Mouse (Mus musculus) brain, embryonic 14.5 days (tissue): ENCODE data around the gene Ncapg. TPM values are rescaled to one million over a fixed set of nuclear protein-coding genes. Genes with fewer than 3 reads are reported as not detected.

ENCODE experiments used
- DNase-seq: peaks from one replicate; pipeline ENCODE4 v3.0.0-alpha.2; 2011; ENCODE audit warnings: low read depth
- CTCF ChIP-seq: fragments of 200-500 bp; IDR thresholded peaks from 2 replicates; pipeline ENCODE4 v1.5.1; 2012; ENCODE audit warnings: inconsistent platforms, mild to moderate bottlenecking, moderate library complexity, borderline replicate concordance; ENCODE audit not compliant: insufficient read depth, insufficient read length; ENCODE audit errors: extremely low read depth
- POLR2A ChIP-seq: fragments of 200-500 bp; IDR thresholded peaks from 2 replicates; pipeline ENCODE4 v1.6.1; 2012; ENCODE audit warnings: mild to moderate bottlenecking, inconsistent platforms, borderline replicate concordance; ENCODE audit not compliant: poor library complexity, insufficient read depth, insufficient read length, severe bottlenecking; ENCODE audit errors: extremely low read depth
- polyA plus RNA-seq: library from polyadenylated mRNA; depleted of rRNA; stranded (reverse); fragments of >200 nt; gene quantifications from 2 replicates; pipeline ENCODE4 v1.2.3, GENCODE M21; 2012

Gene Ncapg
- polyA plus RNA-seq, 1 experiment, result 8.7 TPM

DNA sequence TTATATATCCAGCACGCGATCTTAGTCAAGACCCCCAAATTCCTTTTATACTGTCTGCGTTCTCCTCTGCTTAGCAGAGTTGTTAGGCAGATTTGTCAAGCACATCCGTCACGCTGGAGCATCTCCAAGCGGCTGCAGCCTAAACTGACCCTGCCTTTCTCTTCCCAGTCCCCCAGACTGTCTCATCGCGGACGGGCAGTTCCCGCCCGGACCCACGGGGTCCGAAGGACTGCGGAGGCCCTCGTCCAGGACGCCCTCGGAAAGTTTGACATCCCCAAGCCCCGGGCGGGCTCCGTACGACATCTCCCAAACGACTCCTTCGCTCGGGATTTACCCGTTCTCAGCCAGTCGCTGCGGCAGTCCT lies 503 bp upstream of the Ncapg start:
- no peak for TF ChIP-seq POLR2A
- TF ChIP-seq CTCF, result no peak
- DNase-seq, result no peak

DNA sequence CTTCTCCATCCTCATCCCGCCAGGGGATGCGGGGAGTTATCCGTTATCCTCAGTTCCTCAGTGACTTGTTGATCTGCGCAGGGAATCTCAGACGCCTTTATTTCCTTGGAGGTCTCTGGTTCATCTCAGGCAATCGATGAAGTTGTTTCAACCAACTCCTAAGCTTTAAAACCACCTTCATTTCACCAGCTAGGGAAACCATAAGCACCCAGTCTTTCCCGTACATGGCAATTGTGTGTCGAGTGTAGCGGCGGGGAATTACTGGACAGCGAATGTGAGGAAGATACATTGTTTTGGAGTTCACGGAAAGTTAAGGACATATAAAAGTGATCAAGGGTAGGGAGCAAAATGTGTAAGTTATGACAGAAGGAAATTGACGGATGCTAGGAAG lies 556 bp downstream of the Ncapg start:
- TF ChIP-seq POLR2A, result no peak
- TF ChIP-seq CTCF, result no peak
- DNase-seq, result no peak

DNA sequence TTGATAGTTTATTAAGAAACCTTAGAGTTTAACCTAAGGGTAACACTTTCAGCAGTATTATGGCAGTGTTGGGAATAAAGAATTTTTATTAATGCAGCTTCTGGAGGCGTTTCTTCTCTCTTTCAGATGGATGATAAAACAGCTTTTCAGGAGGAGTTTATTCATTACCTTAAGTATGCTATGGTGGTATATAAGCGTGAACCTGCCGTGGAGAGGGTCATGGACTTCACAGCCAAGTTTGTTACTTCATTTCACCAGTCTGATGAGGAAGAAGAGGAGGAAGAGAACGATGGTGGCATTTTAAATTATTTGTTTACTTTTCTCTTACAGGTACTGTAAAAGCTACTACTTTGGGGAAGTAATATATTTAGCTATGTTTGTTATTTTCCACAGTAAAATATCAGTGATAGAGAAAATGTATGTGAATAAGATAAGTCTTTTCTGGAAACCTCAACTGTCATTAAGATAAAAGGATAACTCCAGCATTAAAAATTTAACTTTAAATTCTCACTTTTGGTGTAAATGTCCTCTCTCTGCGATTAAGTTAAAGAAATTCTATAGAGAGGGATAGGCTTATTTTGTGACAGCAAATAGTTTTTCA lies 1.3 kb downstream of the Ncapg start:
- DNase-seq, result no peak
- no peak for TF ChIP-seq POLR2A
- no peak for TF ChIP-seq CTCF

DNA sequence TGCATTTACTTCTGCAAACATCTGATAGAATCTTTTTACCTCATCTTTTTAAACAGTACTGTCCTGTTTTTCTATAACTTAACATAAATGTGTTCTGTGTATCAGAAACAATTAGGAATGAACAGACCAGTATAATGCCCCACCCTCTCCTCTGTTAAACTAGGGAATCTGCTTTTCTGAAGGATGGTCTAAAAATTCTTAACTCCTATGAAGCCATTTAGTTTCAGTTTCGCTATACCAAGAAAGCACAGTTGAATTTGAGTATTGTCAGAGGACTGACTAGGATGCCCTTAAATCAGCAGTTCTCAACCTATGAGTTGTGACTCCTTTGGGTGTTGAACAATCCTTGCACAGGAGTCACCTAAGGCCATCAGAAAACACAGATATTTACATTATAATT lies 5.3 kb downstream of the Ncapg start:
- TF ChIP-seq CTCF, result no peak
- no peak for TF ChIP-seq POLR2A
- no peak for DNase-seq

DNA sequence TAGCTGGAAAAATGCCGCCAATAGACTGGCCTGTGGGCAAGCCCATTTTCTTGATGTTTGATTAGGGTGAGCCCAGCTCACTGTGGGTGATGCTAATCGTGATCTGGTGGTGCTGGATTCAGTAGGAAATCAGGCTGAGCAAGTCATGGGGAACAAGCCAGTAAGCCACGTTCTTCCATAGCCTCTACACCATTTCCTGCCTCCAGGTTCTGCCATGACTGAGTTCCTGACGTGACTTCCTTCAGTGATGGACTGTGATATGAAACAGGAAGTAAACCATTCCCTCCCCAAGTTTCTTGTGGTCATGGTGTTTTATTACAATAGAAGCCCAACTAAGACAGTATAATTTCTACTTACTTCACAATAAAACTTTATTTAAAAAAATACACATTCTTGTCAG lies 7.9 kb downstream of the Ncapg start:
- DNase-seq, result no peak
- TF ChIP-seq CTCF (no peak), POLR2A (no peak)

DNA sequence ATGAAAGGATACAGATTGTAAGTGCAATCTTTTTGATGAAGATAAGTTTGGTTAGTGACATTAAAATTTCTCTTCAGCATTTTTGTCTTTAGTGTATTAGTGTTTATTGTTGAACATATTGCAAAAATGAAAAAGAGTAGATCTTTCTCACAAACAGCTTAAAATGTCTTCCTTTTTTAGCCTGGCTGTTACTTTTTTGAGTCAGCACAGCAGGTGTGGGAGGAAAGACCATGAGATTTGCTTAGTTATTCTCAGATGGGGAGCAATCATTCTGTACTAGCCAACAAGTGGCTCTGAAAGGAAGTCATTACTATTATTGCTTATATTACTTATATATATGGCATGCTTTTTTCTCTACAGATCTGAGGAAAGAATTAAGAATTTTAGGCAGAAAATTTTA lies 10.2 kb downstream of the Ncapg start:
- TF ChIP-seq POLR2A, result no peak
- TF ChIP-seq CTCF, result no peak
- DNase-seq, result no peak

DNA sequence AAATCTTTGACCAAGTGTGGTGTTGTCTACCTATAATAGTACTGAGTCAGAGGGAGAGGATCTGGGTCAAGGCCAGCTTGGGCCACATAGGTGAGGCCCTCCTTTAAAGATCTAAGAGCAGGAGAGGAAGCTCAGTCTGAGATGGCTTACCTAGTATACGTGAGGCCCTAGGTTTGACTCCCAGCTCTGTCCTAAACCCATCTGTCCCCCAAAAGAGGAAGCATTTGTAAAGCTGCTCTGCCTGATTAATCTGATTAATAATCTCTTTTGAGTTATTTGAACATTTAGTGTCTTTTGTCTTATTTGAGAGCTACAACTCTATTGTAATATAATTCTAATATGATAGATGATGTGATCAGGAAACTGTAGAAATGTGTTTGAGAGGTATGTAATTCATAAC lies 13.7 kb downstream of the Ncapg start:
- no peak for DNase-seq
- TF ChIP-seq CTCF (no peak), POLR2A (no peak)

DNA sequence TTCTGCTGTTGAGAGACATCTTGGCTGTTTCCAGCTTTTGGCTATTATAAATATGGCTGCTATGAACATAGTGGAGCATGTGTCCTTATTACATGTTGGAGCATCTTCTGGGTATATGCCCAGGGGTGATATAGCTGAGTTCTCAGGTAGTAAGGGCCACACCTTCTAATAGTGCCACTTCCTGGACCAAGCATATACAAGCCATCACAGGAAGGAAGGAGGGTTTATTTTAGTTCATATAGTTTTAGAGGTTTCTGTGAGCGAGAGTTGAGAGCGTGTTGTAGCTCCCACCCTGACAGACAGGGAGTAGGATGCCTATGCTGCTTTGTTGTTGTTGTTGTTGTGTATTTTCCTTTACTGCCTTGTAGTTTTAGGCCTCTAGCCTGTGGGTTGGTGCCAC lies 15.5 kb downstream of the Ncapg start:
- DNase-seq, result no peak
- TF ChIP-seq POLR2A (no peak), CTCF (no peak)

DNA sequence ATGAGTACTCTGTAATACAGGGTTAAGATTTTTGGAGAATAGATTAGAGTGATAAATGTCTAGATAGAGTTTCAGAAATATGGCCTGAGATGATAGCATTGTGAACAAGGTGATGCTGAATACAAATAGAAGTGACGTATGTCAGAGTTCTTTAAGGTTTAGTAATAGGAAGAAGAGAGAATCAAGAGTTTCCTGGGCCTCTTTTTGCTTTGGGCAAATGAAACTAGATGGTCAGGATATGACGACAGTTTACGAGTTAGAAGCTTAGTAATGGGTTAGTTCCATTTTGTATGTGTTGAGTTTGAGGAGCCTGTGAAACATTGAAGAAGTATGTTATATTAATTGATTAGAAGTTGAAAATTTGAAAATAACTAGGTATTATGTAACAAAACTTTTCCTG lies 16.5 kb downstream of the Ncapg start:
- TF ChIP-seq POLR2A, result no peak
- no peak for TF ChIP-seq CTCF
- no peak for DNase-seq

DNA sequence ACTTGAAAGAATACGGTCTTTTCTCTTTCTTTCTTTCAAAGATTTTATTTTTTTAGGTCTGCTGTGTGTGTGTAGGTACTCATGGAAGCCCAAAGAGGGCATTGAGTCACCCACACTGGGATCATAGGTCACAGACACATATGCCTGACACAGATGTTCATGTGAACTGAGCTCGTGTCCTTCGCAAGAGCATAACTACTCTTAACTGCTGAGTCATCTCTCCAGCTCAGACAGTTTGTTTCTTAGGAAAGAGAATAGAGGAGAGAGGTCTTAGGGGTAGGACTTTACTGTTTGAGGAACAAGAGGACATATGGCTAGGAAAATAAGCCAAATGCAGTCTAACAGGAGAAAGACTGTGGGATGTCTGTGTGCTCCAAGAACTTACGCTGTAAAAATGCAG lies 19.4 kb downstream of the Ncapg start:
- TF ChIP-seq CTCF (no peak), POLR2A (no peak)
- DNase-seq, result no peak

DNA sequence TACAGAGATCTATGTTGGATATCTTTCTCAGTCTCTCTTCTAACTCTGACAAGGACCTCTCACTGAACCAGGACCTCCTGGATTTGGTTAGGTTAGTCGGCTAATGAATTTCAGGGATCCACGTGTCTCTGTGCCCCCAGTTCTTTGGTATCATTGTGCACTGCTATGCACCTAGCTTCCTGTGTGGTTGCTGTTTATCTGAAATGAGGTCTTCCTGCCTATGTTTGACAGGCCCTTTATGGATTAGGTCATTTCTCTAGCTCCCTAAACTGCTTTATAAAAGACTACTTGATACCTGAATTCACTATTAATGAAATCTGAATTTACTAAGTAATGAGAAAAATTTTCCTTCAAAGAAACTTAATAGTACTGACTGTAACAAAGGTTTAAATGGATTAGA lies 21.1 kb downstream of the Ncapg start:
- no peak for DNase-seq
- TF ChIP-seq CTCF, result no peak
- TF ChIP-seq POLR2A, result no peak

DNA sequence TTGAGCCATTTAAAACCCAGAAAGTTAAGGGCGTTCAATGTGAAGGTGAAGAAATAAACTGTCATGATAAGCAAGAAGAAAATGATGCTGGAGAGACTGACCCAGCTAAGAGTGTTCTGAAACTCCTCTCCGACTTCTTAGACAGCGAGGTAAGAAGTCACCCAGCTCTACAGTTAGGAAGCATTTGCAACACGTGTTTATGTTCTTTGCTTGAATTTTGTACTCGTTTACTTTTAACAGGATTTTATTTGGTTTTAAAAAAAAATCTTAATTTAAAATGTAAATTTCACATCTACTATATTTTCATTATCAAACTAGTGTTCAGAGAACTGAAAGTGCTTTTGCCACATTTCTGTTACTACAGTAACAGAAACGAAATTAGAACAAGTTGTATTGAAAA lies 22.0 kb downstream of the Ncapg start:
- no peak for DNase-seq
- TF ChIP-seq CTCF, result no peak
- TF ChIP-seq POLR2A, result no peak
